Mouse (Mus musculus): ENCODE measurements around the gene Slc44a5.
"Not testable (repeated sequence)": the region's sequence is repeated elsewhere in the genome, so short reads cannot be mapped to it uniquely, and the experiment has no call there.

Slc44a5 gene

DNA sequence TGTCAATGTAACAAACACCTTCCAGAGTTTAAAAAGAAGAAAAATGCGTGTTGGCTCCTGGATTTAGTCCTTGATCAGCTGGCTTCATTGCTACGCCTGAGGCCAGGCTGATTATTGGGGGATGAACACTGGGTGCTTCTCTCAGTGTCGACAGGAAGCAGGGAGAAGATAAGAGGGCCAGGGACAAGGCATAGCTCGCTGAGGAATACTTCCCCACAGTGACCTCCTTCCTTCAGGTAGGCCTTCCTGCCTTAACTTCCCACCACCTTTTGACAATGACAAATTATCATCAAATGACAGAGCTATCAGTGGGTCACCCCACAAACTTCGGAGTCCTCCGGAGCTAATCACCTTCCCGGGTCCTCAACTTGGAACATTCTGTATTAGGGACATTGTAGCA lies 242.1 kb downstream of the Slc44a5 start:
- no peak for DNase-seq (ENCODE audit: low spot score in 2 of 2)

DNA sequence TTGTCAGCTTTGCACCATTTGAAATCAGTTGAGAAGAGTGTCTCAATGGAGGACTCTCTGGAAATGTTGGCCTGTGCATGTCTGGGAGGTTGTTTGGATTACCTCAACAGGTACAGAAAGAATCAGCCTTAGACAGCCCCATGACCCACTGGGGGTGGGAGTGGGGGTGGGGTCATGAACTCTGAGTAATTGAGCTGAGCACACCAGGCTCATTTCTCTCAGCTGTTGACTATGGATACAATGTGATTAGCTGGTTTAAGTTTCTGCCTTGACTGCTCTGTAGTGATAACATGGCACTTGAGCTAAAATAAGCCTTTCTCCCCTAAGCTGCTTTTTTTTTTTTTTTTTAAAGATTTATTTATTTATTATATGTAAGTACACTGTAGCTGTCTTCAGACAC lies 242.5 kb downstream of the Slc44a5 start:
- DNase-seq (ENCODE audit: low spot score in 2 of 2) = no peak

DNA sequence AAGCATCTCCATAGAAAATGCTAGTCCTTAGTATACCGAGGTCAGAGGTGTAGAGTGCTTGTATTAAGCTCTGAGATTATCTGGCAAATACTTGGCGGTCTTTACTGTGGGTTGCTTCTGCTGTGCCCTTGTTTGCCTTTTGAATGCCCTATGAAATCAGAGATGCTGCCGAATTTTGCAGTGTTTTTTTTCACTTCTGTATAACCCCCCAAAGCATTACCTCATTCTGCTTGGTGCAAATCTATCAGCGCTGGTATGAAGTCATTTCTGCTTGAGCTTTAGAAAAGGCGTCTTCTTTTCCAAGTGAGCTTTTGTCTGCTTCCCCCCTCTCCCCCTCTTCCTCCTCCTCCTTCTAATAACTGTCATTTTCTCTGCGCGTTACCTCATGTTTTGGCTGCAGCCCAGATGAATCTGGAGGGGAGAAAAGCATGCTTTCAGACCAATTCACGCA lies 248.9 kb downstream of the Slc44a5 start:
- DNase-seq (ENCODE audit: low spot score in 2 of 2) = no peak

DNA sequence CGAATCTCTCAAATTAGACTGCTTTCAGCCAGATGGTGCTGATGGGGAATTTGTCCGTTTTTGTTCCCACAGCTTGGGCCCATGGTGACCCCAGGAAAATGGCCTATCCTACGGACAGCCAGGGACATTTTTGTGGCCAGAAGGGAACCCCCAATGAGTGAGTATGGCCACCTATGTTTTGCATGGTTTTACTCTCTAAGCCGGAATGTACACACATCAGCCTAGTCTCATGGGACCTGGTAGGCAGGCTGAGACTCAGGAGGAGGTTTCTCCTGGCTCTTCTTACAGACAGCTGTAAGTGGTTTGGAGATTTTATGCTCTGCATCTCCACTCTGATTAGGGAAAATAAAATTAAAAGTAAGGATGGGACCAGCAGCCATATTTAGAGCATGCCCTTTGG lies 249.5 kb downstream of the Slc44a5 start:
- DNase-seq (ENCODE audit: low spot score in 2 of 2) = no peak

DNA sequence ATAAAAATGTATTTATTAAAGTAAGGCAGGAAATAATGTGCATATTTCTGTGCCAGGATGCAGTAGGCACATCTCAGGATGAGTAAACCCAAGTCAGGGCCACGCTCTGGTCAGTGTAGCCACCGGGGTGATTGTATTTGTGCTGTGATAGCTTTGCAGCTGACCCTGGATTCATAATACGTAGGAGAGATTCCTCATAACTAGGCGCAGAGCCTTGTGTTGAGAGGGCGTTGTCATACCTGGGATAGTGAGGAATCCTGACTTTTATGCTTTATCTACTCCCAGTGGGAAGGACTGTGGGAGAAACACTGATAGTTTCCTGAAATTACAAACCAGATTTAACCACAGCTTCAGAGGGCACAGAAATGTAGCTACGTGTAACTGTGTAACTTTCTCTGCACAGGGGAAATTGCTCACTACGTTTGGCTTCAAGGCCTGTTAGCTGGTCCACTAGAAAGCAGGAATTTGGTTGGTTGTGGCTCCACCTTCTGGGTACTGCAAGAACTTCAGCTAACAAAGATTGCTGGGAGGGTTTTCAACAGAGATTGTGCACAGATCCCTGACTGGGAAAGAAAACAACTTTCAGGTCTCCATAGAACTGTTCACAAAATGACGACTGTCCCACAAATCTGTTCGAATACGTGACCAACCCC lies 253.0 kb downstream of the Slc44a5 start:
- peak; percentile 44 to 59 for DNase-seq (ENCODE audit: low spot score in 2 of 2)

DNA sequence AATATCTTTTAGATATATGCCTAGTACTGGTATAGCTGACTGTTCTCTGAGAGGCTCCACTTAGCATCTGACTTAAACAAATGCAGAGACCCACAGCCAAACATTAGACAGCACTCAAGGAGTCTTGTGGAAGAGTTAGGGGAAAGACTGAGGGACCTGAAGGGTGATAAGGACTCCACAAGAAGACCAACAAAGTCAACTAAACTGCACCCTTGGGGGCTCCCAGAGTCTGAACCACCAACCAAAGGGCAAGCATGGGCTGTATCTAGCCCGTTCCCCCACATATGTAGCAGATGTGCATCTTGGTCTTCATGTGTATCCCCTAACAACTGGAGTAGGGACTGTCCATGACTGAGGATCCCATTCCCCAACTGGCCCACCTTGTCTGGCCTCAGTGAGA lies 271.7 kb downstream of the Slc44a5 start:
- no peak for DNase-seq (ENCODE audit: low spot score in 2 of 2)

DNA sequence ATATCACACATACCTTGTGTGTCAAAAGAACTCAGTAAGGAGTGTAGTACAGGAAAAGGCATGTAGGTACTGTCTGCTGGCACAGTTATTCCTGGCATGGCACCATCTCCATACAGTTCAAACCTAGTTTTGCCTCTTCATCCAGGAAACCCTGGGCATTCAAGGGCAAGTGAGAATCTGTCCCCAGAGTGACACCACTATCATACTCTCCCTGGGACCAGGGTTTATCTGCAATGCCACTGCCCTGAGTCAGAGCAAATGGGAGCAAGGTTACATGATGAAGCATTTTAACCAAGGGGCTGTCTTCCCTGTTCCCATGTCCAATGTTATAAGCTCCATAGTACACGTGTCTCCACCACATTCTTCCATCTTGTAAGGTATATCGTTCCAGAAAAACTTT lies 278.2 kb downstream of the Slc44a5 start:
- no peak for DNase-seq (ENCODE audit: low spot score in 2 of 2)

DNA sequence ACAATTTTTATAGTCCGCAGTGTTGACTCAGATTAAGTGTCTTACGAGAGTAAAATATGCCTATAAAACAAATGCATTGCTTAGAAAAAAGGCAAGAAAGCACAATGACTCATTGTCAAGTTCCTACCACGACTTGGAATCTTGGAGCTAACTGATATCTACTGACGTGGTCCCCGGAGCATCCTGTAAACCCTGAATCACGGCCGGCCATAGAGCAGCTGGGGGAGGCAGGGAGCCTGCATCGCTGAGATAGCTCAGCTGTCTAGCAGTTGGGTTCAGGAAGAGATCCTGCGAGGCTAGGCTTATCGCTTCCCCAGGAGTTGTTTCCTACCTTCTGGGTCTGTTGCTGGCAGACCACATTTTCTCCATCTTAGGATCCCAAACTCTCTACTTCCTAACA lies 279.0 kb downstream of the Slc44a5 start:
- DNase-seq (ENCODE audit: low spot score in 2 of 2) = no peak

DNA sequence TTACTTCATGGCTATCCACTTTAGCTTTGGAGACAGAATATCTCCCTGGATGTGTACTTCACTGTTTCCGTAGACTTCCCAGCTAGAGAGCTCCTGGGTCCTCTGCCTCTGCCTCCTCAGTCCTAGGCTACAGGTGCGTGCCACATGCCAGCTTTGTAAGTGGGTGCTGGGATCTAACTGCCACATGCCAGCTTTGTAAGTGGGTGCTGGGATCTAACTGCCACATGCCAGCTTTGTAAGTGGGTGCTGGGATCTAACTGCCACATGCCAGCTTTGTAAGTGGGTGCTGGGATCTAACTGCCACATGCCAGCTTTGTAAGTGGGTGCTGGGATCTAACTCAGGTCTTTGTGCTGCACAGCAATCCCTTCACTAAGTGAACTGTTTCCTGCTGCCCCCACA lies 281.0 kb downstream of the Slc44a5 start:
- DNase-seq (ENCODE audit: low spot score in 2 of 2) = not testable (repeated sequence)

DNA sequence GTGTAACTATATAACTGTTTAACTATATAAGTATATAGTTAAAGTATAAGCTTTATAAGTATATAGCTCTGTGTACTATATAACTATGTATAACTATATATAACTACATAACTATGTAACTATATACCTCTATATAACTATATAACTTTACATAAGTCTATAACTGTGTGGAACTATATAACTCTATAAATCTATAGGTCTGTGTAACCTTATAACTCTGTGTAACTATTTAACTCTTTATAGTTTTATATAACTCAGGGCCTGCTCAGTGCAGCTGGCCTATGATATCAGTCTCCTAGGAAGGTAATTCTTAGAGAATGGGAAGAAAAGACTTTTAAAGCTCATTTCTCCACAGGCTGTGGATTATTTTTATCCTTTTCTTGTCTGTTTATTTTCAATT lies 284.1 kb downstream of the Slc44a5 start:
- DNase-seq (ENCODE audit: low spot score in 2 of 2) = no peak

DNA sequence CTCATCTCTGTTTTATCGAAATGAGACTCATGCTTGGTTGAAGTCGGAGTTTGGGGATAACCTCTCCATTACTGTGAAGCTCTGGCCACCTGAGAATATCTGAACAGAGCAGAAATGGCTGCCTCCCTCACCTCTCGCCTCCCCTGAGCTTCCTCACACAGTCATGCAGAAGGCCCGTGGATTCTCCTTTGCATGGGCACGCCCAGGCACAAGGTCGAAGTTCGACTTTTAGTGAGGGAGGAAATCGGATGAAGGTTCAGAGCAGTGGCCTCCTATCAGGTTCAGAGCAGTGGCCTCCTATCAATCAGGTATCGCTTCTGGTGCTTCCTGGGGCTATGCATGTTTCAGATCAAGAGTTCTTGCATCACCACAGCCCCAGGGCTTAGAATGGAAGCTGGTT lies 295.1 kb downstream of the Slc44a5 start:
- DNase-seq (ENCODE audit: low spot score in 2 of 2) = no peak

DNA sequence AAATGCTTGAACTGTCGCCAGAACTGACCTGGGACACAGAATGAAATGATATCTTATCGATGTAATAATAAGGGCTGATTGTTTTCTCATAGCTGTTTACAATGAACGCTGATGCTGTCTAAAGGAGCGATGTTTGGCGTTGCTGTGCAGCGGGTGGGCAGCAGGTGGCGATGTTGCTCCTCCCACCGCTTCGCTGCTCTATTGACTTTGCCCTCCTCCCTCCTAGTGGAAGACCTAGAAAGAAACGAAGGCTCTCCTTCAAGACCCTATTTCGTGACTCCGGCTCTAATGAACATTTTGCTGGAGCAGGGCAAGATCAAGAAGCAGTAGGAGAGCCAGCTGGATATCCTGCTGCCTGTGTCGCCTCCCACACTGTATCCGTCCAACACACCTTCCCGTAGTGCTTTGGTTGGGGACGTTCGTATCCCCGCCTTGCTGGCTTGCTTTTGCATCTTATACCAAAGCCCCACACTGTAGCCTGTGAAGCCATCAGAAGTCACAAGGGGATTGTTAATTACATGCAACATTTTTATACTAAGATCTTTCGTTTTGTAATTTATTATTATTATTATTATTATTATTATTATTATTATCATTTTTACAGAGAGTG lies 296.6 kb downstream of the Slc44a5 start:
- DNase-seq (ENCODE audit: low spot score in 2 of 2) = peak; percentile 42 to 72

DNA sequence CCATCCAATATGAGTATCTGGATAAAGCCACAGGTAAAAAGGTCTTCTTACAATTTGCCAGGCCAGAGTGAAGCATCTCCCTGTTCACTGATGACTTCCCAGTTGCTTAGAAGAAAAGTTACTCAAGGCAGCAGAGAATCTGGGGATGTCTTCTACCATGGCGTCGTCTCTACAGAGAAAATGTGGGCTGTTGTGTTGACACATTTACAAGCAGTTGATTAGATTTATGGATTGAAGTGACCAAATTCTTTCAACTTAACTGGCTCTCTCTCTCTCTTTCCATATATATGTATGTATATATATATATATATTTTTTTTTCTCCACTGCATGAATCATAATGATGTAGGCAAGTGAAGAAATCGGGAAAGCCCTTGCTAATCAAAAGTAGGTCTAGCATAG lies 301.4 kb downstream of the Slc44a5 start:
- DNase-seq (ENCODE audit: low spot score in 2 of 2) = no peak

DNA sequence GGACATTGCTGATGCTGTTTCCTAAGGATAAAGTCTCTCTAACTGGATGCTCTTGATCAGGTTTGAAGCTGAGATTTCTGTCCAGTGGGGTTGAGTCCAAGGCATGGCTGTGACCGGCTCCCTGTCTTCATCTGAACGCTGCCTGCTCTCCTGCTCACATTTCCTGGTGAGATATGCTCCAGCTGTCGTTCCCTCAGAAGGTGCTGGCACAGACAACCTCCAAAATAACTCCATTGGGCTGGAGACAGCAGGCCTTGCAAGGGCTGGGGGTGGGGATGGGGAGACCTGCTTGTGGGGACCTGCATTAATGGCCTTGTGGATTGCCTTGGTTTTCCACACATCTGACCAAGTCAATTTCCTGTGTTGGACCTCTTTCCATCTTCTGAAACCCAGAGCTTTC lies 311.0 kb downstream of the Slc44a5 start:
- DNase-seq (ENCODE audit: low spot score in 2 of 2) = no peak

DNA sequence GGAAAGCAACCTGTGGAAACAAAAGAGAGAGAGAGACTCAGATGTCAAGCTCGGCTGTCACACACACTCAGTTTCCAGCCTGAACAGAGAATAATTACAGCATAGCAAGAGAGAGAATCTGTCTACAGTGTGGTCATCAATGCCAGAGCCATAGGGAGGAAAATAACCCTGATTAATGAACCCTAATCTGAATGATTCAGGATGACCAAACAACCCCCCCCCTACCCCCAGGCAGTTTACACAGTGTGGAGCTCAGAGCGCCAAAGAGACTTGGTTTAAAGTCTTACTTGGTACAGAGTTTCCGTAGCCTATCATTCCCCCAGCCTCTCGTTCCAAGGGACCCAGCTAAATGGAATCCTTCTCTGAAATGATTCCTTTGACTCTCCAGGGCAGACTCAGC lies 312.1 kb downstream of the Slc44a5 start:
- no peak for DNase-seq (ENCODE audit: low spot score in 2 of 2)

DNA sequence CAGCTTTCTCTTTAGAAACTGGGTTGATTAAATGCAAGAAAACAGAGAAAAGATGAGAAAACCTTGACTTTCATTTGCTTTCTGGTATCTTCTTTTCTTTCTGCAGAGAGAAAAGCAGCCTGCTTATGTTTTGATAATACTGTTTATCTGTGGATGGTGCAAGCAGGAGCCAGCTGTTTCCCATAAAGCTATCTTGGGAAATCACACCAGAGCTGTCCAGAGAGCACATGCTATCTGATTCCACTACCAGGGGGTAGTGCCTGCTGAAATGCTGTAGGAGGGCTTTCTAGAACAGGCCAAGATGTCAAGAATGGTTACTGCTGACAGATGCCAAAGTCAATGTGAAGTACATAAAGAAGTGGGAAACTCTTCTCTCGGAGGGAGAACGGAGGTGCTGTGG lies 314.0 kb downstream of the Slc44a5 start:
- DNase-seq (ENCODE audit: low spot score in 2 of 2) = no peak

DNA sequence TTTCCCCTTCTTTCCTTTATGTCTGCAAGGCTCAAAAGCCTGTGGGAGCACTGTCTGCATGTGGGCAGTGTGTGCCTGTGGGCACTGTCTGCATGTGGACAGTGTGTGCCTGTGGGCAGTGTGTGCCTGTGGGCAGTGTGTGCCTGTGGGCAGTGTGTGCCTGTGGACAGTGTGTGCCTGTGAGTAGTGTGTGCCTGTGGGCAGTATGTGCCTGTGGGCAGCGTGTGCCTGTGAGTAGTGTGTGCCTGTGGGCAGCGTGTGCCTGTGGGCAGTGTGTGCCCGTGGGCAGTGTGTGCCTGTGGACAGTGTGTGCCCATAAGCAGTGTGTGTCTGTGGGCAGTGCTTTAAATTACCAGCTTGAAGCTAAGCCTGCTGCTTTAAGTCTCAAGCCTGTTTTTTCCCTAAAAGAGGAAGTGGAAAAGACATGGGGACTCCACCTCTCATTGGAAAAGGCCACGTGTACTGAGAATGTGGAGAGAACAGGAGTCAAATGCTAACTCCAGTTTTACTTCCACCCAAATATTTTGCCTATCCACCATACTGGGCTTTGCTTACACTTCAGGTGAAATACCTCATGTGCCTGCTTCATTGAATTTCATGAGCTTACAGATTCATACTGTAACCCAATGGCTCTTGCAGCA lies 315.3 kb downstream of the Slc44a5 start:
- peak; percentile 19 to 40 for DNase-seq (ENCODE audit: low spot score in 2 of 2)

DNA sequence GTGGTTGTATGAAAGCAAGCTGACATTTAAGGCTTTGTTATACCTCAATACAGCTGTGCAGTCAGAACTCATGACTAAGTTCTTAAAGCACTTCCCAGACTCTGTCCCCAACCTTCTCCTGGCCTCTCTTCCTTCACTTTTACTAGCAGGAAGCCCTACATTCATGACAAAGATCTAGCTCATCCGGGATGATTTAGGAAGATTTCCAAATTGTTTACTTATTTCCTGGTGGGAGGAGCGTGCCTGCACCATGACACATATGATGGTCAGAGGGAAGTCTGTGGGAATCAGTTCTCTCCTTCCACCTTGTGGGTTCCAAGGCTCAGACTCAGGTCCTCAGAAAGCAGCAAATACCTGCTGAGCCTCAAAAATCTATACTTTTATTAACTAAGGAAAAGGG lies 317.1 kb downstream of the Slc44a5 start:
- no peak for DNase-seq (ENCODE audit: low spot score in 2 of 2)

DNA sequence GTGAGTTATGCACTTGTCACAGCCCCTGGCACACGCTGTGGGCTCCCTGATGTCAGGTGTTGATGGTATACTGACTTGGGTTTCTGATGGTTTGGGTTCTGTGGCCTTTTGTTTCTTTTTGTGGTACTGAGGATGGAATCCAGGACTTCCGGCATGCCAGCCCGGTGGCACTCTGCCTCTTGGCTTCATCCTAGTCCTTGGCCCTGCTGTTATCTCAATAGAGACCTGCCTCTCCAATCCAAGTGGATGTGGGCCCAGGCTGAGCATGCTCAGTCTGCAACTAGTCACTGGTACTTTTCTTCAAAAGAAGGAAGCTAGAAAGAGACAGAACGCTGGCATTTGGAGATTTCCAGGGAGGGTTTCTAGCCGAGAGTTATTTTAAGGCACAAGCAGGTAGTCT lies 318.9 kb downstream of the Slc44a5 start:
- no peak for DNase-seq (ENCODE audit: low spot score in 2 of 2)

DNA sequence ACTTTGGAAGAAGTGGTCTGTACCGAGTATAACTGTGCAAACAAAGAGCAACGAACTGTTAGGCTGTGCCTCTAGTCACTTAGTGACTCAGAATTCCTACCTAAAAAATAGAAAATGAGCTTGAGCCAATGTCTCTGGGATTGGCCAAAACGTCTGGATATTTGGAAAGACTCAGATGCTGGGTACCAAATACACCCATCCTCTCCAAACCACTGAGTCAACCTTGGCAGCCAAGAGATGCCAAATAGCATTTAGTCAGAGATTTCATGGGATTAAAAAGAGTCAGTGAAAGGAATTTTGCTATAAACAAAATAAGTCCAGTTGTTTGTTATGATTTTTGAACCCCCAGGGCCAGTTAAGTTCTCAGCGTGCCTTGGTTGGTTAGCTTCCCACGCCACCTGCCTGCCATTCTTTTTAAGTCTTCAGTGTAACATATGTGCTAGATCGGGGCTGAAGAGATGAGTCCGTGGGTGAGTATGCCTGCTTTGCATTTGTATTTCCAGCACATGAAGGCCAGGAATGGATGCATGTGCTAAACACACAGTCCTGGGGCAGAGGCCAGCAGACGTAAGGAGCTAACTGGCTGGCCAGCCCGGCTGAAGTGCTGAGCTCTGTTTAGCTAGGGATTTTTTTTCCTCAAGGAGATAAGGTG lies 320.7 kb downstream of the Slc44a5 start:
- DNase-seq (ENCODE audit: low spot score in 2 of 2) = peak in 1 of 2 experiments; percentile 65

DNA sequence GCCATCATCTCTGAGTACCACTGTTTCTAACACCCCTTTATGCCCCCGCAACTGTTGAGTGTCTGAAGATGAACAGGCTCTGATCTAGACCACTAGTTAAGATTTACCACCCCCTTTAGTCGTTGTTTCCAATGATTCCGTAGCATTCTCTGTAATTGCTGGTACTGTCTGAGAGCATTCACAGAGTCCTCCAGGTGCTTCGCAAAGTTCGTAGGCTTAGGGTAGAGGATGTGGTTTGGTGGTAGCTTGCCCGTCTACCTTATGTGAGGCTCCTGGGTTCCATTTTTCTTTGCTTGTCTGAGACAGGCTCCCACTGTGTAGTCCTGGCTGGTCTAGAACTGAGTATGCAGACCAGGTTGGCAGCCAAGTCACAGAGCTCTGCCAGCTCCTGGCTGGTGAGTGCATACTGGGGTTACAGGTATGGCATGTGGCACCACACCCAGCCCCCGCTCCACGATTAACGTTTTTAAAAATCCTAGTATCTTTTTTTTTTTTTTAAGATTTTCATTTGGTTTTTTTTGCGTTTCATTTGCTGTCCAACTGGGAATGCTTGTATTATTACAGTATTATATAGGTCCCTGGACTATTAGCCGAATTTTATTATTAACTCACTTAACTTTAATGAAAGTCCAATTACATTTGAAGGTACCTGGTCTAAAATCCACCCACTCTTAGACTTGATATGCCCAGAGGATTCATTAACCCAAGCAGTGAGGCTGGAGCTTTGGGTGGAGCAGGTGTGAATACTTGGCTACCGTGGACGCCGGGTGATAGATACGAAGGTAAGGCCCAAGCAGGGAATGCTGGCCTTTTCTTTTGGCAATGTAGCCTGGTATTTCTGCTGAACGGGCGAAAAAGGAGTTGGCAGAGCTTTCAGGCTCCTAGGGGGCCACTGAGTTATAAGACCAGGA lies 321.9 kb downstream of the Slc44a5 start:
- no peak for DNase-seq (ENCODE audit: low spot score in 2 of 2)

DNA sequence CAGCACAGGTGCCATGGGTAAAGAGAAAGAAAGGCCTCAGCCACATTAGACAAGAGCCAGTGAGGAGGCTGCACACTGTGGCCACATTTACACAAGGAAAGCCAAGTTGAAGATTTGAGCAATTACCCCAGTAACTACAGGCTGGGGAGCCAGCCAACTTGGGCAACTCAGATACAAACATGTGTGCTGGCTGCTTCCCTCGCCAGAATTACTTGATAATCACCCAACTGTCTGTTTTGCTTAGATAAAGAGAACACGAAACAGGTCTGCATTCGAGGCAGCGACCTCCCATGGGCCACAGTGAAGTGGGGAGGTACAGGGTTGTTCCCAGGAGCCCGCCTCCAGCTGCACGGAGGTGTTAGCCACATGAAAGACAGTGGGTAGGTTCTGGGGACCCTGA lies 324.3 kb downstream of the Slc44a5 start:
- no peak for DNase-seq (ENCODE audit: low spot score in 2 of 2)
